Mouse (Mus musculus) liver, postnatal 0 days (tissue): ENCODE data around the gene Nlrc3.

Source experiments
- CTCF ChIP-seq: sonication (generic); IDR thresholded peaks from 2 replicates; pipeline ENCODE4 v1.5.1; 2016; ENCODE audit warnings: antibody characterized with exemption, low read depth
- EP300 ChIP-seq: IDR thresholded peaks from 2 replicates; pipeline ENCODE4 v1.6.1; 2016; ENCODE audit warnings: antibody characterized with exemption, low read depth, mild to moderate bottlenecking

- TF ChIP-seq CTCF (no peak), EP300 (no peak)
These were observed 36.6 kb upstream of the Nlrc3 start for GRCm38 (mm10) chr16:4012882-4013570.
